Mouse (Mus musculus): ENCODE data around the gene Nenf.

- TF ChIP-seq CTCF (IDR thresholded peaks at IDR 0.05; ENCODE audit: low read depth, low read length) (no peak), POLR2A (IDR thresholded peaks at IDR 0.05; ENCODE audit: extremely low read depth, insufficient read depth, low read length) (no peak)
Measured at GRCm38 (mm10) chr1:191340530-191340929, 22.5 kb upstream of the Nenf start.
